Mouse (Mus musculus) midbrain, embryonic 15.5 days (tissue): Measurements from ENCODE around the gene Mepce. TPM values are rescaled to one million over a fixed set of nuclear protein-coding genes. Genes with fewer than 3 reads are reported as not detected.

Experiments used
- ATAC-seq: fragments of 200-750 bp; cut with Nextera tagmentation; replicated peaks from 2 replicates; pipeline ENCODE4 v1.8.0; 2017; ENCODE audit warnings: moderate TSS enrichment
- H3K27ac ChIP-seq: fragments of 300-500 bp; sonication (generic); 2 replicates; pipeline ENCODE4 v1.5.1; 2015; ENCODE audit warnings: mild to moderate bottlenecking, inconsistent platforms
- H3K27me3 ChIP-seq: fragments of 300-500 bp; sonication (generic); replicated peaks from 2 replicates; pipeline ENCODE4 v1.6.1; 2015; ENCODE audit warnings: inconsistent platforms
- H3K36me3 ChIP-seq: fragments of 300-500 bp; sonication (generic); replicated peaks from 2 replicates; pipeline ENCODE4 v1.6.1; 2015; ENCODE audit warnings: inconsistent platforms
- H3K4me1 ChIP-seq: fragments of 300-500 bp; sonication (generic); 2 replicates; pipeline ENCODE4 v1.6.1; 2015; ENCODE audit warnings: inconsistent platforms
- H3K4me2 ChIP-seq: fragments of 300-500 bp; sonication (generic); 2 replicates; pipeline ENCODE4 v1.6.1; 2015; ENCODE audit warnings: inconsistent platforms, mild to moderate bottlenecking, moderate library complexity
- H3K4me3 ChIP-seq: fragments of 300-500 bp; sonication (generic); 2 replicates; pipeline ENCODE4 v1.5.1; 2015; ENCODE audit warnings: mild to moderate bottlenecking, inconsistent platforms
- H3K9ac ChIP-seq: fragments of 300-500 bp; sonication (generic); 2 replicates; pipeline ENCODE4 v1.6.1; 2015; ENCODE audit warnings: mild to moderate bottlenecking, inconsistent platforms
- H3K9me3 ChIP-seq: fragments of 300-500 bp; sonication (generic); 2 replicates; pipeline ENCODE4 v1.6.1; 2016; ENCODE audit warnings: inconsistent platforms
- WGBS: fragments of 180-500 bp; shearing (Covaris S2); methylation state at CpG from one replicate; pipeline ENCODE4 v1.1.7; 2015; ENCODE audit warnings: mixed read lengths; 5-methylcytosine and 5-hydroxymethylcytosine counted together
- polyA plus RNA-seq: library from polyadenylated mRNA; unstranded; fragments of >200 nt; fragmentation: Nextera tagmentation; extraction: Ambion mirVana; gene quantifications from 2 replicates; pipeline ENCODE4 v1.2.1, GENCODE M21; 2015

Gene Mepce
- polyA plus RNA-seq, 1 experiment from 2014 or later, result 10.8 TPM

DNA sequence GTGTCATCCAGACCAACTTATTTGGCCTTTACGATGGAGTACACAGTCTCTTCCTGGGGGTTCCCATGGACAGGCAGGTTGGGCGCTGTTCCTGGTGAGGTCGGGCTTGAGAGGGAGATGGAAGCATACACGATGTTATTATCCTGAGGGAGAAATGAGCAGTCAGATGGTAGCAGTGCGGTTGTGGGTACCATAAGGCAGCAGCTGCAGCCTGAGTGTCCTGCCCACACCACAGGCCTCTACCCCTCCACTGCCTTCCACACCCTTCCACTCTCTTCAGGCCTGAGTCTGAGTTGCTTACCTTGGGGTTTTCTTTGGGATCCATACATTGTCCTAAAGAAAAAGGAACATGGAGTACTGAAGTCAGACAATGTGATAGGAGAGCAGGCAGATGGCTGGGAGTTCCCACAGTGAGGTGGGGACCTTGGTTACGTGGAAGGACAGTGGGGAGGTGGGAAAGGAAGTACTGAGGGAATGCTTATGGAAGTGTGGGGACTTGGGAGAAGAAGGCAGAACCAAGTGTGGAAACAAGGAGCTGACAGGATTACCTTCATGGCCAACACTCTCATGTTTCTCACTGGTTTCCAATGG lies 36.1 kb upstream of the Mepce start:
- Histone ChIP-seq H3K4me1 (no peaks in the 10 kb centered on the region), H3K4me2 (no peak overlapping the region), H3K9me3 (no peaks in the 10 kb centered on the region), H3K9ac (no peak overlapping the region), H3K36me3 (no peaks in the 10 kb centered on the region), H3K27ac (no peak overlapping the region), H3K4me3 (no peak overlapping the region), H3K27me3 (no peaks in the 10 kb centered on the region)
- 89% methylated on average over 6 of the region's 6 CpGs for WGBS
- ATAC-seq, result no peak

DNA sequence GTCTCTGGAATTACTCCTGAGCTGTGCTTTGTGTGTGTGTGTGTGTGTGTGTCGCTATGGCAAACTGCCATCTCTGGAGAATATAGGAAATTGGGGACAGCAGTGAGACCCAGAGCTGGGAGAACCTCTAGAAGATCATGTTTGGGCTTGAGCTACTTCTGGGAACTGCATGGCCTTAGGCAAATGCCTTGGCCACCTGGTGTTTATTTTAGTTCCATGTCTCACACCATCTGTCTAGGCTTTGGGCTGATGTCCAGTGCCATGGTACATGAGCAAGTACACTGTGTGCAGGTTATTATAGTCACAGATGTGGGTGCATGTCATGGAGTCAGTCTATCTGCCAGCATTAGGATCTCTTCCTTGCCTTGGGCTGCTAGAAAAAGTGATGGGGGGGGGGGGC lies 35.1 kb upstream of the Mepce start:
- WGBS, result 85% methylated on average over 1 of the region's 1 CpGs
- no peaks in the 10 kb centered on the region for H3K4me1 ChIP-seq
- ATAC-seq, result no peak

DNA sequence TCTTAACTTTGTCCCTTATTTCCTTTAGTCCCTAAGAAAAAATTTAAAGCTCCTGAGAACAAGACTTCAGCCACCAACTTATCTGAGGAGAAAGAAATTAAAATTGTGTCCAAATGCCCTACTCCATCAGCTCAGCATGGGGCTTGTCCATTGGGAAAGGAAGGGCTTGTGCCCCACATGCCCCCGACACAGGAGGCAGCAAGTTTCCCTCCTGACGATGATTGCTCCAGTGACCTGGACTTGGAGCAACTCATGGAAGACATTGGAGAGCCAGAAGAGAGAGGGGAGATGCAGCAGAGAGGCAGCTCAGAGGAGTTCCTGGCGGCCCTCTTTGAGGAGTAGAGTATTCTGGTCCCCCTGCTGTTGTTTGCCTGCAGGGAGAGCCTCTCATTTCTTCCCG lies 34.7 kb upstream of the Mepce start:
- no peak overlapping the region for H3K4me3 ChIP-seq
- no peaks in the 10 kb centered on the region for H3K36me3 ChIP-seq
- ATAC-seq, result no peak
- no peaks in the 10 kb centered on the region for H3K27me3 ChIP-seq
- no peaks in the 10 kb centered on the region for H3K9me3 ChIP-seq
- 80% methylated on average over 4 of the region's 4 CpGs for WGBS
- no peak overlapping the region for H3K27ac ChIP-seq
- H3K9ac ChIP-seq, result no peak overlapping the region
- no peak overlapping the region for H3K4me2 ChIP-seq
- H3K4me1 ChIP-seq, result no peaks in the 10 kb centered on the region

More for the DNA sequence above, 35.1 kb upstream of the Mepce start:
- H3K9ac ChIP-seq, result no peak overlapping the region
- H3K9me3 ChIP-seq, result no peaks in the 10 kb centered on the region
- no peak overlapping the region for H3K27ac ChIP-seq
- H3K4me3 ChIP-seq, result no peak overlapping the region
- H3K36me3 ChIP-seq, result no peaks in the 10 kb centered on the region
- H3K27me3 ChIP-seq, result no peaks in the 10 kb centered on the region
- H3K4me2 ChIP-seq, result no peak overlapping the region

DNA sequence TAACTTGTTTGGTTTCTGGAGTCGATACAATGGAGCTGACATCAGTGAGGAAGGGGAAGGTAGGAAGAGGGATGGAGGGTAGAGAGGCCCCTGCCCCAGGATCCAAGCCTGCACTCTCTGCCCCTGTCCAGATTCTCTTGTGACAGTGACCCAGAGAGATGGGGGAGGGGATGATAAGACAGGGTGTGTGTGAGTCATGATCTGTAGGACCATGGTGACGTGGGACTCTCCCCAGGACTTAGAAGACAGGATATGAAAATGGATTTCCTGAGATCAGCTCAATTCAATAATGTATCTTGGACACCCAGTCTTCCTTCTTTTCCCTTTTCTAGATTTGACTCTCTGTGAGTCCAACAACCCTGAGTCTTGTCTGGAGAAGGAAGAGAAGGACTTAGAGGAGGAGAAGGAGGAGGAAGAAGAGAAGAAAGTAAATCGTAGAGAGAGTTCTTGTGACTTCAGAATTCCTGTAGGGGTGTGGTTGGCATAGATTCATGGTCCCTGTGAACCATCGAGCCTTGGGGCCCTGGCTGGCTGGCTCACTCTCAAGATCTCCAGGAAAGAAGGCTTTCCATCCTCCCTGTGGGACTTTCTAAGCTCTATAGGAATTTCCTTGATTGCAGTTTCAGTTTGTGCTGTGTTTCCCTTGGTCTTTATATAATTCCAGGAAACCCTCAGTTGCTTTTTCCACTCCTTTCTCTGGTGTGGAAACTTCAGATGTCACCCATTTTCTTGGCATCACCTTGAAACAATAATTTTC lies 30.2 kb upstream of the Mepce start:
- Histone ChIP-seq H3K9me3 (no peaks in the 10 kb centered on the region), H3K4me3 (no peak overlapping the region), H3K4me1 (no peaks in the 10 kb centered on the region), H3K27me3 (no peaks in the 10 kb centered on the region), H3K36me3 (no peaks in the 10 kb centered on the region), H3K4me2 (no peak overlapping the region), H3K27ac (no peak overlapping the region), H3K9ac (no peak overlapping the region)
- WGBS, result 73% methylated on average over 4 of the region's 4 CpGs
- ATAC-seq, result no peak

DNA sequence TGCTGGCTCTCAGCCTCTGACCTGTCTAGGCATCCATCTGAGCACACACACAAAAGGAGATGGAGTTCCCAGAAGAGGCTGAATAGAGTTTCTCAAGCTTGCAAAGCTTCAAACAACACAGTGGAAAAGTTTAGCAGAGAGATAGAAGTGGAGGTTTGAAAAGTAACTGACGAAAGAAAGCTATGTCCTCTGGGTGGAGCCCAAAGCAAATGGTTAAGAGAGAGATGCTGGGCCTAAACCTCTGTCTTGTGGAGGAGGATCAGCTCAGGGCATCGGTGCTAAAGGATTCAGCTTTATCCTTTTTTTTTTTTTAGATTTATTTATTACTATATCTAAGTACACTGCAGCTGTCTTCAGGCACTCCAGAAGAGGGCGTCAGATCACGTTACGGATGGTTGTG lies 20.9 kb upstream of the Mepce start:
- Histone ChIP-seq H3K4me3 (no peak overlapping the region), H3K9me3 (no peaks in the 10 kb centered on the region), H3K4me1 (no peaks in the 10 kb centered on the region), H3K27ac (no peak overlapping the region), H3K4me2 (no peak overlapping the region), H3K9ac (no peak overlapping the region), H3K36me3 (no peaks in the 10 kb centered on the region), H3K27me3 (no peaks in the 10 kb centered on the region)
- 88% methylated on average over 5 of the region's 5 CpGs for WGBS
- ATAC-seq, result no peak

DNA sequence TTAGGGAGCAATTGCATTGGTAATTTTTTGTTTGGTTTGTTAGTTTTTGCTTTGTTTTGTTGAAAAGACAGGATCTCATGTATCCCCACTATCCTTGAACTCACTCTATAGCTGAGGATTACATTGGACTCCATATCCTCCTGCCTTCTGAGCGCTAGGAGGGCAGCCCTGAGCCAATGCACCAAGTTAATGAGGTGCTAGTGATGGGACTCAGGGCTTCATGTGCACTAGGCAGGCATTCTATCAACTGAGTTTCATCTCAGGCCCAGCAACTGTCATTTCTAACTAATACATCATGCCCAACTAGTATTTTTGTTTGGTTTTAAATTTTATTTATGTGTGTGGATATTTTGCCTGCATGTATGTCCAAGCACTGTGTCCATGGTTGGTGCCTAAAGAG lies 18.7 kb upstream of the Mepce start:
- ATAC-seq, result no peak

DNA sequence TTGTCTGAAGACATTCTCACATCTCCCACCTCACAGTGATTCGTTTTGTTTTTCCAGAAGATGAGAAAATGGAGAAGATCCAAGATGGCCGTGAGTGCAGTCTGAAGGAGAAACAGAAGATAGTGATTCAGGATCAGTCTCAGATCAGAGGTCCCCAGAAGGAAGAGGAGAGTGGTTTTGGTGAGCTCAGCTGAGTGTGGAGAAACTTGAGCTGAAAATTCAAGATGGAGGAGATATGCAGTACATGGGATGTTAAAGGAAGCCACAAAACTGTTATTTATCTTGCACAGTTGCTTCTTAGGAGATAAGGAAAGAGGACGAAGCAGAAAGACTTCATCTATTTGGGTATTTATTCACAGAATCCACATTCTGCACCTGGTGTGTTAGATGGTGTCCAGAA lies 13.5 kb upstream of the Mepce start:
- H3K4me3 ChIP-seq, result no peak overlapping the region
- no peak overlapping the region for H3K4me2 ChIP-seq
- H3K4me1 ChIP-seq, result no peaks in the 10 kb centered on the region
- no peak for ATAC-seq
- H3K27me3 ChIP-seq, result no peaks in the 10 kb centered on the region
- H3K27ac ChIP-seq, result no peak overlapping the region
- H3K36me3 ChIP-seq, result no peaks in the 10 kb centered on the region
- no peaks in the 10 kb centered on the region for H3K9me3 ChIP-seq
- no peak overlapping the region for H3K9ac ChIP-seq
- 89% methylated on average over 3 of the region's 3 CpGs for WGBS

More for the DNA sequence above, 18.7 kb upstream of the Mepce start:
- no peaks in the 10 kb centered on the region for H3K27me3 ChIP-seq
- WGBS, result 80% methylated on average over 1 of the region's 1 CpGs
- H3K4me3 ChIP-seq, result no peak overlapping the region
- H3K9me3 ChIP-seq, result no peaks in the 10 kb centered on the region
- H3K4me1 ChIP-seq, result no peaks in the 10 kb centered on the region
- H3K36me3 ChIP-seq, result no peaks in the 10 kb centered on the region
- H3K4me2 ChIP-seq, result no peak overlapping the region
- no peak overlapping the region for H3K9ac ChIP-seq
- no peak overlapping the region for H3K27ac ChIP-seq

DNA sequence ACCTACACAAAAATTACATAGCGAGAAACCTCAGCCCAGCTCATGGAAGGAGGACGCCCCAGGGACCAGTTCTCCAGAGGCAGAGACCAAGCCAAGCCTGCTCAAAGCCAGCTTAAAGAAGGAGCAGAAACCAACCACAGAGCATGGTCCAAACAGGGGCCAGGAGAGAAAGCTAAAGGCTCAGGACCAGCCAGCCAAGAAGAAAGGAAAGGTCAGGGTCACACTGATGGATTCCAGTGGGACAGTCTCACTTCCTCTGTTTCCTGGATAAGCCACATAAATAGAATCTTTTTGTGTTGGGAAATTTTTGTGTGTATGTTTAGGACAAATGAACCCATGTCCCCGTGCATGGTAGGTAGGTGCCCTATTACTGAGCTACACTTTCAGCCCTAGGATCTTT lies 9.2 kb upstream of the Mepce start:
- Histone ChIP-seq H3K4me1 (no peaks in the 10 kb centered on the region), H3K9ac (no peak overlapping the region), H3K36me3 (no peaks in the 10 kb centered on the region), H3K9me3 (no peaks in the 10 kb centered on the region), H3K4me3 (no peak overlapping the region), H3K4me2 (no peak overlapping the region), H3K27ac (no peak overlapping the region), H3K27me3 (no peaks in the 10 kb centered on the region)
- ATAC-seq, result no peak
- 82% methylated on average over 3 of the region's 3 CpGs for WGBS

DNA sequence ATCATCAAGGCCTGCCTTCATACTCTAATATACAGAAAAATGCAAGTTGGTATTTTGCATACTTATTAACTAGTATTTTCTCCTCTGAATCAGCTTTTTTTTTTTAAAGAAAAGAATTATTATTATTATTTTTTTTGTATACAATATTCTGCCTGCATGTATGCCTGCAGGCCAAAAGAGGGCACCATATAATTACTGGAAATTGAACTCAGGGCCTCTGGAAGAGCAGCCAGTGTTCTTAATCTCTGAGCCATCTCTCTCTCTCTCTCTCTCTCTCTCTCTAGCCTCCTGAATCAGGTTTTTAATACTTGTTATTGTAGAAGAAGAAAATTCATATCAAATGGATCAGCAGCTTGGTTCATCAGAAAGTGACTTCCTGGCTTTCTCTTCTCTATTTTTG lies 4.1 kb upstream of the Mepce start:
- peaks cover 6% of the 10 kb centered on the region for H3K4me1 ChIP-seq
- H3K27me3 ChIP-seq, result no peaks in the 10 kb centered on the region
- no peak for ATAC-seq
- no peak overlapping the region for H3K4me2 ChIP-seq
- H3K9ac ChIP-seq, result no peak overlapping the region
- H3K27ac ChIP-seq, result no peak overlapping the region
- no peak overlapping the region for H3K4me3 ChIP-seq
- no peaks in the 10 kb centered on the region for H3K36me3 ChIP-seq
- H3K9me3 ChIP-seq, result no peaks in the 10 kb centered on the region

DNA sequence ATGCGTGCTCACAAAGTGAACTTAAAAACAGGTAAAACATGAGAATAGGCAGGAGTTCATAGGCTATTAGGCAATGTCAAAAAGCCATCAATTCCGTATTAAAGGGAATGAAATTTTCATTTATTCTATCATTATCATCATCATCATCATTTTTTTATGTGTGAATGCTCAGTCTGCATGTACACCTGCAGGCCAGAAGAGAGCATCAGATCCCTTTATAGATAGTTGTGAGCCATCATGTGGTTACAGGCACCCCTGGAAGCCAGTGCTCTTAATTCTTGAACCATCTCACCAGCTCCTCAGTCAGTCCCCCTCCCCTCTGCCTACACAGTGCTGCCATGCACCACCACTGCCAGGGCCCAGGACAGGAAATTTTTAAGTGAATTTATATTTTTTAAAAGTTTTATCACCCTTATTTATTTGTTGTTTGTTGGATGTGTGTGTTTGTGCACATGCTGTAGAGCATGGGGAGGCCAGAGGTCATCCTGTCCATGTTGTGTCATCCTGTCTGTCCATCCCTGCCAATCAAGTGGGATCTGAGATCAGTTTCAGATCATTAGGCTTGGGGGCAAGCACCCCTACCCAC lies 1.6 kb upstream of the Mepce start:
- Histone ChIP-seq H3K4me3 (no peak overlapping the region), H3K4me2 (no peak overlapping the region), H3K9ac (no peak overlapping the region), H3K27ac (no peak overlapping the region), H3K4me1 (peaks cover 20% of the 10 kb centered on the region), H3K9me3 (no peaks in the 10 kb centered on the region), H3K27me3 (no peaks in the 10 kb centered on the region), H3K36me3 (no peaks in the 10 kb centered on the region)
- 91% methylated on average over 2 of the region's 2 CpGs for WGBS
- no peak for ATAC-seq

DNA sequence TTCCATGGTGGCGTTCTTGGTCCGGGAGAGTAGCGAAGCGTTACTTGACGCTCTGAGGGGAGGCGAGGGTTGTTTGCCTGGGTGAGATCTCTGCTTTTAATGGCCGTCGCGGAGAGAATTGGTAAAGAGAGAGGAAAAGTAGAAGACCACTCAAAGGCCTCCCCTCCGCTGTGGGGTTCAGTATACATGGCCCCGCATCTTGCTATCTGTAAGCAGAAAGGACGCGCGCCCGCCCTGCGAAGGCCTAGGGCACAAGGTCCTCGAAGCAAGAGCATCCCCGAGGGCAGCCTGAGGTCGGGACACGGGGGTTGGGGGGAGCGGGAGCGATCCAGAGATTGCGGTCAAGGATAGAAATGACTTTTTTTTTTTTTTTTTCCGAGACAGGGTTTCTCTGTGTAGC lies 716 bp upstream of the Mepce start:
- Histone ChIP-seq H3K4me1 (peaks cover 28% of the 10 kb centered on the region), H3K27me3 (no peaks in the 10 kb centered on the region), H3K27ac (no peak overlapping the region), H3K36me3 (no peaks in the 10 kb centered on the region), H3K4me3 (peak overlapping the region; percentile 72), H3K9me3 (no peaks in the 10 kb centered on the region), H3K4me2 (peak overlapping the region; percentile 91), H3K9ac (0 out of 2 replicates have a peak overlapping the region, but pooled peaks have one; percentile 27)
- 71% methylated on average over 24 of the region's 24 CpGs for WGBS
- ATAC-seq, result no peak

DNA sequence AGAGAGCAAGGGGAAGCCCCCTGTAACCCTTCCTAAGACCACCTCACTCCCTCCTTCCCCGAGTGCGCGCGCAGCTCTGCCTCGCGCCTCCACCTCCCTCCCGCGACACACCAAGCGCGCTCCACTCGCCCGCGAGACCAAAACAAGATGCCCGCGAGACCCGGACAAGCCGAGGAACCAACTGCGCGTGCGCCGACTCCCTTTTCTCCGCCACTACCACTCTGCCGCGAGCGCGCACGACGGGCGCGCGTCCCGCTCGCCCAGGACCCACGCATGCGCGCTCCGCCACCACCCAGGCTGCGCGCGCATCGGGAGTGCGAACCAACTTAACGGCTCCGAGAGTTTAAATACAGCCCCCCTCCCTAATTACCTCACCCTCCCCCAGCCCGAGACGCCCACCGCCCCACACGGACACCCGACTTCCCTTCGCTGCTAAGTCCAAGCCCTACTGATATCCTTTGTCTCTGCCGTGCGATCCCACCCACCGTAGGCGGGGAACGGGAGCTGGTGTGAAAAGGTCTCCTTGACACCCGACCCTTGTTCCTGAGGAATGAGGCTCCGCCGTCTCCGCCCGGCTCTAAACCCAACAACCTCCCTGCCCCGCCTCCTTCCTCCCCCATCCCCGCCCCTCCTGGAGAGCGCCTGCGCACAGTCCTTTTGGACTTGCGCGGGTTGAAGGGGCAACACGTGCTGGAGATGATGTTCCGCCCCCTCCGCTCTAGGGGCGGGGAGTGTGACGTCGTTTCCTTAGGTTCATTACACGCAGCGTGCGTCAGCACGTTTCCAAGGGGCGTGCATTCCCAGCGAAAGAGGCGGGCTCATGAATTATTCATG lies 1.1 kb downstream of the Mepce start:
- Histone ChIP-seq H3K4me2 (peak overlapping the region; percentile 91), H3K9me3 (no peaks in the 10 kb centered on the region), H3K27me3 (no peaks in the 10 kb centered on the region), H3K27ac (peak overlapping the region; percentile 99), H3K36me3 (peaks cover 7% of the 10 kb centered on the region; the same call in 1 of the 2 replicates), H3K4me1 (peaks cover 44% of the 10 kb centered on the region), H3K9ac (peak overlapping the region; percentile 88), H3K4me3 (peak overlapping the region; percentile 72)
- WGBS, result under 1% methylated on average over 79 of the region's 79 CpGs
- peak; percentile 90 for ATAC-seq
